Mouse (Mus musculus): Measurements from ENCODE around the gene Actl7b. TPM values are rescaled to one million over a fixed set of nuclear protein-coding genes. Genes with fewer than 3 reads are reported as not detected.

Gene Actl7b
- total RNA-seq (2014; fragmentation: Nextera tagmentation) (not detected in 2 replicates), total RNA-seq (2017) (2.5 TPM in 1 of 2 replicates, not detected in the other)

DNA sequence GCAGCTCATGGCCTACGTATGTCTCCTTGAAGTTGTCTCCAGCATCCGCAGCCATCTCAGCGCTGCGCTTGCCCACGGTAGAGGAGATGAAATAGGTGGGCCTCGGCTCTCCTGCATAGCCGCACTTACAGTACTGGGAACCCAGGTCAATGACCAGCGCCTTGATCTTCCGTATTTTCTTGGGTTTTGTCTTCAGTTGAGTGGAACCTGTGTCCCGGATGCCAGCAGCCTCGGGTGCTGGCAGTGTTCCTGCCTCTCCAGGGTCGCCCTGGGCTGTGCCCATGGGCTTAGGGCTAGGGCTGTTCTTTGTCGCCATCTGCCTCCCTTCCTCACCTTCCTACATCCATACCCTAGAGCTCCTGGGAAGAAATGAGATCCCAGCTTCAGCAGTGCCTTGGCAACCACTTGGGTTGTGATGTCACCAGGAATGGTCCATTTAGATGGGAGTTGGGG lies at the start of gene Actl7b:
TSS of gene Actl7b (minus strand) at position 403 of the 453 bp plus-strand sequence.
- ATAC-seq (replicated peaks; ENCODE audit: low FRiP score, low TSS enrichment, poor library complexity, severe bottlenecking), result no peak

DNA sequence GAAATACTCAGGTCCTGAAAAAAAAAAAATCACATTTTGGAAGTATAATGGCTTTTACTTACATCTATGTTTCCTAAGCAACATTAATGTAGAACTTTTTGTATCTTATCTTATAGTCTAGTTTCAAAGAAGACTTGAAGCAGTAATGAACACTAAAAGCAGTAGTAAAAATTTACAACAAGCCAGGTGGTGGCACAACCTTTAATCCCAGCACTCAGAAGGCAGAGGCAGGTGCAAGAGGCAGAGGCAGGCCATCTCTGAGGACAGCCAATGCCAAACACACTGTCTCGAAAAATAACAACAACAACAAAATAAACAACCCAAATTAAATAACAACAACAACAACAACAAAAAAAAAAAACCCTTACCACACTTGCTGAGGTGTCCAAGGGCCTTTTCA lies 29.8 kb upstream of the Actl7b start:
- ATAC-seq (replicated peaks; ENCODE audit: low FRiP score, low TSS enrichment, poor library complexity, severe bottlenecking), result no peak

DNA sequence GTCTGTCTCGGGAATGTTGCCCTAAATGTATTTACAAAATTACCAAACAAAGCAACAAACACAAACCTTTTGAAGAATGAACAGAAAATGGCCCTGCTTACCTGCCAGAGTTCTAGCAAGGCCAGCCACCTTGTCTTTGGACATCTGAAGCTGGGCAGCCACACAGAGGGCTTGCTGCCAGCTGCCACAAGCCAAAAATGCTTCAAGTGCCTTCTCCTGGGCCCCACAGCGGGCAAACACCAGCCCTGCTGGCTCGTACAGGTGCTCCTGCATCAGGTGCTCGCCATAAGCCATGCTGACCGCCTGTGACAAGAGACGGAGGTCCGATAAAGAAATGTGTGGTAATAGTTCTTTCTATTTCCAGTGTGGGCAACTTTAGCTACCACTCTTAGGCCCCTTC lies 27.7 kb upstream of the Actl7b start:
- no peak for ATAC-seq (replicated peaks; ENCODE audit: low FRiP score, low TSS enrichment, poor library complexity, severe bottlenecking)

DNA sequence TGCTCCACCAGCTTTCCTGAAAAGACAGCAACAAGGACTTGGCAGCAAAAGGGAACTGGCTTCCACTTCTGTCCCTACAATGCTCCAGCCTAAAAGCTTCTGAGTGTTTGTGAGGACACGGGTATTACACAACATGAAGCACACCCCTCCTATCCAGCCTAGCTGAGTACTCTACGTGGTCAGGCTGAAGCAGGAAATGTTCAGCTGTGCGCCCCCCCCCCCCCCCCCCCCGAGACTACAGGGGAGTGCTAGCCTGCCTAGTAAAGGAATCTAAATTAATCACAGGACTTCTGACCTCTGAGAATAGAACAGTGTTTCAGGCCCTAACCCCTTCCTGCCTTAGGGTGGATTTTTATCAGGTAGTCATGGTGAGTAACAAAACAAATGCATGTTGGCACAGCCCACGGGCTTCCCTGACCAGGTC lies 26.6 kb upstream of the Actl7b start:
- no peak for ATAC-seq (replicated peaks; ENCODE audit: low FRiP score, low TSS enrichment, poor library complexity, severe bottlenecking)

DNA sequence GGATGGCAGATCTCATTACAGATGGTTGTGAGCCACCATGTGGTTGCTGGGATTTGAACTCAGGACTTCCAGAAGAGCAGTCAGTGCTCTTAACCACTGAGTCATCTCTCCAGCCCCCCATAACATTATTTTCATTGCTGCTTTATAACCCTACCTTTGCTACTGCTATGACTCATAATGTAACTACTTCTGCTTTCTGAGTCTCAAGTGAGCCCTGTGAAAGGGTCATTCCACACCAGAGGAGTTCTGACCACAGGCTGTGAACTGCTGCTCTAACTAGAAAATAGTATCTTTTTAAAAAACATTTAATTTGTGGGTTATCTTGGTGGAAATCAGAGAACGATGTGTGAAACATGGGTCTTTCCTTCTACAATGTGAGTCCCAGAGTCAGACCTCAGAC lies 16.4 kb upstream of the Actl7b start:
- ATAC-seq (replicated peaks; ENCODE audit: low FRiP score, low TSS enrichment, poor library complexity, severe bottlenecking), result no peak

DNA sequence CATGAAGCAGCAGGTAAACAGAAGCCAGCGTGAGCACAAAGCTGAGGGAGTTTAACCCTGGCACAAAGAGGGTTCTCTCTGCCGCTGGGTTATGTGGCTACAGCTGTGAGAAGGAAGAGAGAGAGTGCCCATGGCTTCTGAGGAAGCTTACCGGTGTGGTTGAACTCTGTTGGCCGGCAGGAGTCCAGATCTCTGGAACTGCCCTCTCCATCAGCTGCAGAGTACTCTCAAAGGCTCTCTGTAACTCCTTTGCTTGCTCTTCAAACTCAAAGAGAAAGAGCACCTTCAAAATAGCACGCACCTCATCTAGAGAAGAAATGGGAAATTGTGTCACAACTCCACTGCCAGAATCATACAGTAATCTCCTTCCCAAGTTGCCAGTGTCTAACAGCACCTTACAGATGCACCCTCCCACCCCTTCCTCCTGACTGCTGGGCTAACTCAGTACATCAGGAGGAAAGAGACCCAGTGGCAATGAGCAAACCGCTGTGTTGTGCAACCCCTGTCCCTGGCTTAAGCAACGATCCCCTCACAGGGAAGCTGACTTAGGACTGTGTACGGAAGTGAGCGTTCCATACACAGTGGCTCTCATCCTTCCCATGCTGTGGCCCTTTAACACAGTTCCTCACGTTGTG lies 15.8 kb upstream of the Actl7b start:
- ATAC-seq (replicated peaks; ENCODE audit: low FRiP score, low TSS enrichment, poor library complexity, severe bottlenecking), result no peak

DNA sequence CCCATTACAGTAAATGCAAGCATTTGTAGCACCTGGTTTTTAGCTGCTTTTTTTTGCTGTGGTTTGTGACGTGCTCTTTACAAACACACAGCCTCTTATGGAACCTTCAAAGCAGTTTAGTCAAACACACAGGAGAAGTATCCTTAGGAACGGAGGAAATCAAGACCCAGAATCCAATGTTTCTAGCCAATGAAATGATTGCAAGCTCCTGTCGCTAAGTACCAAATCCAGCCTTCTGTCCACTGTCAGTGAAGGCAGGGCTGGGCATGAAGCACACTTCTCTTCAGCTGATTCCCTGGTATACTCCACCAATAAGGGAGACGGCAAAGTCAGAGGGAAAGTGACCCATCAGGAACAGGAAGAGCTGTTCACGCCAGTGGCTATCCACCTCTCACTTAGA lies 14.8 kb upstream of the Actl7b start:
- no peak for ATAC-seq (replicated peaks; ENCODE audit: low FRiP score, low TSS enrichment, poor library complexity, severe bottlenecking)

DNA sequence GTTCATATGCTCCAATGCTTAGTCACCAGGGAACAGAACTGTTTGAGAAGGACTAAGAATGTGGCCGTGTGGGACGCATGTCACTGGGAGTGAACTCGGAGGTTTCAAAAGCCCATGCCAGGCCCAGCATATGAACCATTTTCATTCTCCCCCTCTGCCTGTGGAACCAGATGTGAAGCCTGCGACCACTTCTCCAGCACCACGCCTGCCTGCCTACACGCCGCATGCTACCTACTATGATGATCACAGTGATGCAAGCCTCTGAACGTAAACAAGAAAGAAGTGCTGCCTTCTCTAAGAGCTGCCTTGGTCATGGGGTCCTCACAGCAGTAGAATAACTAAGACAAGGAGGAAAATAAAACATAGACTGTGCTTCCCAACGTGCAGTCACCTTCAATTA lies 6.2 kb upstream of the Actl7b start:
- ATAC-seq (replicated peaks; ENCODE audit: low FRiP score, low TSS enrichment, poor library complexity, severe bottlenecking), result no peak

DNA sequence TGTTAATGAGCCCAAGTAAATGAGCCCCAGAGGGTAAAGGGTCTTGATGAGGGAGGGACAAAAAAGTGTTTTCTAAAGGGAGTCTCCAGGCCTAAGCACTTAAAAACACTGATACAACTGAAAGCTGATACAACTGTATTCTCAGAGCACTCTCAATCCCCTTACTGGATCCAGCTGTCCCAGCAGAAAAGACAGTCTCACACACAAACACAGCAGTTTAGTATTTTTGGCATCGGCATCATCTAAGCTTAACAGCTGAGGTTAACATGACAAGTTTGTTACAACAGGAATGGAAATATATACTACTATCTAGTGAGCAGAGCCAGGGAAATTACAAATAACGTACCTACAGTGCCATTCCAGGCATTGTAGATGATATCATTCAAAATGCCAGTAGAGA lies 5.1 kb upstream of the Actl7b start:
- ATAC-seq (replicated peaks; ENCODE audit: low FRiP score, low TSS enrichment, poor library complexity, severe bottlenecking), result no peak

DNA sequence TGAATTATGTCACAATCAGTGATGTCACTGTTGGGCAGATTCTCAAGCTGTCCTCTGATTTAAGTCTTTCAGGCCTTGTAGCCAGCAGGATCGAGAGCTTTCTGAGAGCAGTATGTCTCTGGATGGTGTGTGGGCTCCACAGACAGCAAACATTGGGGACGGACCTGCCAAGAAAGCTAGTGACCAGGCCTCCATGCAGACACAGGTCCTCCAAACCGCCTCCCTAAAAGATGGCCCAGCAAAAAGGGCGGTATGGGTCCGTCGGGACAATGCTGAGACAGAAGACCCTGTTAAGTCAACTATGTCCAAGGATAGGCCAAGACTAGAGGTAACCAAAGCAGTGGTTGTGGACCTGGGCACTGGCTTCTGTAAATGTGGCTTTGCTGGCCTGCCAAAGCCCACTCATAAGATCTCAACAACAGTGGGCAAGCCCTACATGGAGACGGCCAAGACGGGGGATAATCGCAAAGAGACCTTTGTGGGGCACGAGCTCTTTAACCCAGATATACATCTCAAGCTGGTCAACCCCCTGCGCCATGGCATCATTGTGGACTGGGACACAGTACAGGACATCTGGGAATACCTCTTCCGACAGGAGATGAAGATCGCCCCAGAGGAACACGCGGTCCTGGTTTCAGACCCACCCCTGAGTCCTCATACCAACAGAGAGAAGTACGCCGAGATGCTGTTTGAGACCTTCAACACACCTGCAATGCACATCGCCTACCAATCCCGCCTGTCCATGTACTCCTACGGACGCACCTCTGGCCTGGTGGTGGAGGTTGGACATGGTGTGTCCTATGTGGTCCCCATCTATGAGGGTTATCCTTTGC lies 2.3 kb upstream of the Actl7b start, which contains the start of gene Actl7a:
TSS of gene Actl7a (plus strand) at position 51 of the 833 bp plus-strand sequence.
- no peak for ATAC-seq (replicated peaks; ENCODE audit: low FRiP score, low TSS enrichment, poor library complexity, severe bottlenecking)

DNA sequence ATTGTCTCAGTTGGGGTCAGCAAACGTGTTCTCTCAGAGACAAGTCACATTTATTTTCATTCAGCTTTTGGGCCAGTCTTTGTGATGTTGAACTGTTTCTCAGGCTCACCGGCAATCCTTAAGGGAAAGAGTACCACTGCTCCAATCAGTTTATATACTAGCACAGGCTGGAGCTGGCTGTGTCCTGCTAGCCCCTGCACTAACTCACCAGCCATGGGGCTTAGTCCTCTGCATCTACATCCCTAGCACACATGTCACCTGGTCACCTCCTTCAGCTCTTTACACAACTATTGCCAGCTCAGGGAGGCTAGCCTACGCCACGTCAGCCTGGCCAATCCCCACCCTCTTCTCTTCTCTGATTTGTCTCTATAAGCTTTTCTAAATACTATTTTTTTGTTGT lies 1.5 kb upstream of the Actl7b start:
- no peak for ATAC-seq (replicated peaks; ENCODE audit: low FRiP score, low TSS enrichment, poor library complexity, severe bottlenecking)

DNA sequence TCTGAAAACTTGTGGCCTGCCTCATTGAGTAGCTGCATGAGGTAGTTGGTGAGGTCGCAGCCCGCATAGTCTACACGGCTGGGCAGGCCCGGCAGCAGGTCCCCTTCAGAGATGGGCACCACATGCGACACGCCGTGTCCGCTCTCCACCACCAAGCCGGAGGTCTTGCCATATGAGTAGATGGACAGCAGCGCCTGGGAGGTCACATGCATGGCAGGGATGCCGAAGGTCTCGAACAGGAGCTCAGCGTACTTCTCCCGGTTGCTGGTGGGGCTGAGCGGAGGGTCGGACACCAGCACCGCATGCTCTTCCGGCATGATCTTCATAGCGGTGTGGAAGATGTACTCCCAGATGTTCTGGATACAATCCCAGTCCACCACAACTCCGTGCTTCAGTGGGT lies 632 bp downstream of the Actl7b start:
- no peak for ATAC-seq (replicated peaks; ENCODE audit: low FRiP score, low TSS enrichment, poor library complexity, severe bottlenecking)

DNA sequence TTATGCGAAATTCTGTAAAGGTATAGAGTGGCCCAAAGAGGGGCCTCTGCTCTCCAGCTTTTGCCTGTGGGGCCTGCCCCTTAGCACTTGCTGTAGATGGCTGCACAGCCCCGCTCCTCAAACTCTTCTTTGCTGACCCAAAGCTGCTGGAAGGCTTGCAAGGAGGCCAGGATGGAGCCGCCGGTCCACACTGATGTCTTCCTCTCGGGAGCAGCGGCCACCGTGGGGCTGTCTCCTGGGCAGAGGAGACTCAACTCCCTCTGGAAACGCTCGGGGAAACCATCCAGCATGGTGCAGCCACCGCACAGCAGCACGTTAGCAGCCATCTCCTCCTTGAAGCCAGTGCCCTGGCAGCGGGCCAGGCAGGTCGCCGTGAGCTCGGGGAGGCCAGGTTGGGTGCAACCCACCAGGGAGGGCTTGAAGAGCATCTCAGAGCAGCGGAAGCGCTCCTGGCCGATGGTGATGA lies 1.2 kb downstream of the Actl7b start, which contains the start of gene Gm26657:
TSS of gene Gm26657 (plus strand) at position 51 of the 466 bp plus-strand sequence.
- ATAC-seq (replicated peaks; ENCODE audit: low FRiP score, low TSS enrichment, poor library complexity, severe bottlenecking), result no peak

DNA sequence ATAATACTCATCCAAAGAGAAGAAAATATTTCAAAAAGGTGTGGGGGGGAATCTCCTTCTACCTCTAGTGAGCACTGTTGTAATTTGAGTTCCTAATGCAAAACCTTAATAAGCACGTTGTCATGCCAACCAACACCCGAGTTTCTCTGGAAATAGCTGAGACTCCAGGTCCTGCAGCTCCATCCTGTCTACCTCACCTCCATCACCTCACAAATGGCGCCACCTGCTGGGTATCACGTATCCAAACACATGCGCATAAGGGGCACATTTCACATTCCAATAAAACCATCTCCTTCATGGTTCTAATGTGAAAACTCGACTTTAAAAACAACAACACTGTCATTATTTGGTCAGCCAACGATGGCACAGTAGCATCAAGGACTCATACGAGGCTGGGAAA lies 15.4 kb downstream of the Actl7b start:
- ATAC-seq (replicated peaks; ENCODE audit: low FRiP score, low TSS enrichment, poor library complexity, severe bottlenecking), result no peak

DNA sequence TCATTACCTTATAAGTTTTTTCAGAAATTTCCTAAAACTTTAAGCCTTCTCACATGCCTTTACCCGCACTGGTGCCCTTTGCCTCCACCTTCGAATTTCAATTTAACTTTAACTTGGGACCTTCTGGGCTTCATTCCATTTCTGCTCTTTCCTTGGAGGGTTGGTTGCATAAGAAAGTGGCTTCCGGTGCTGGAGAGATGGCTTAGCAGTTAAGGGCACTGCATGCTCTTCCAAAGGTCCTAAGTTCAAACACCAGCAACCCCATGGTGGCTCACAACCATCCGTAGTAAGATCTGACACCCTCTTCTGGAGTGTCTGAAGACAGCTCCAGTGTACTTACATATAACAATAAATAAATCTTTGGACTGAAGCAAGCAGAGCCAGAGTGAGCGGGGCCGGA lies 18.0 kb downstream of the Actl7b start:
- ATAC-seq (replicated peaks; ENCODE audit: low FRiP score, low TSS enrichment, poor library complexity, severe bottlenecking), result no peak

DNA sequence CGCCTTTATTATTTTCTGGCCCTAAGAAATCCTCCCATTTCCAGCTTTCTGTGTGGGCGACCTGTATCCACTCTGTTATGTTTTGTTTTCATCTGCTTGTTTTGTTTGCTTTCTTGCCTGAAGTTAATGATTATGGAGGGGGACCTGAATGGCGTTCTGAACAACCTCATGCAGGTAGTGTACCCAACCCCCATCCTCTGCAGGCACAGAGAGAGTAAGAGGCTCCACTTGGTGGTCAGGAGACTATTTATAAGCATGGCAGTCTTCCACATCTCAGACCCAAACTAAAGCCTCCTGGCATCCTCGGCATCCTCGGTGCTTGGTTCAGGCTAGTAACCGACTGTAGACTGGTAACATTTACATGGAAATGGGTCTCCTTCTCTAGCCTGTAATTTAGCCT lies 18.9 kb downstream of the Actl7b start:
- ATAC-seq (replicated peaks; ENCODE audit: low FRiP score, low TSS enrichment, poor library complexity, severe bottlenecking), result no peak

DNA sequence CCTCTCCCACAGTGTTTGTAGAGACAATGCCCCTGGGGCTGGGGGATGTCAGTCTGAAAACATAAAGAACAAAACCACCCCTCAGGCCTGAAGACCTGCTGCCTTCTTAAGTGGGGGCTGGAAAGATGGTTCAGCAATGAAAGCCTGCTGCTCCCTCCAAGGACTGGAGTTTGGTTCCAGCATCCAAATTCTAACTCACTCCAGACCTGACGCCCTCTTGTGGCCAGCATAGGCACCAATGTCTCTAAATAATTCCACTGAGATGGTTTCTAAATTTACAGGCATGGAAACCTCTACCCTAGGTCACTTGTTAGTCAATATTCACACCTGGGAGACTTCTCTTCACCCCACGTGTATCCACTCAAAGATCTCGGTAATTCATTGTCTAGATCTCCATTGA lies 19.8 kb downstream of the Actl7b start:
- ATAC-seq (replicated peaks; ENCODE audit: low FRiP score, low TSS enrichment, poor library complexity, severe bottlenecking), result peak; percentile 47; the same call in 1 of the 2 replicates

DNA sequence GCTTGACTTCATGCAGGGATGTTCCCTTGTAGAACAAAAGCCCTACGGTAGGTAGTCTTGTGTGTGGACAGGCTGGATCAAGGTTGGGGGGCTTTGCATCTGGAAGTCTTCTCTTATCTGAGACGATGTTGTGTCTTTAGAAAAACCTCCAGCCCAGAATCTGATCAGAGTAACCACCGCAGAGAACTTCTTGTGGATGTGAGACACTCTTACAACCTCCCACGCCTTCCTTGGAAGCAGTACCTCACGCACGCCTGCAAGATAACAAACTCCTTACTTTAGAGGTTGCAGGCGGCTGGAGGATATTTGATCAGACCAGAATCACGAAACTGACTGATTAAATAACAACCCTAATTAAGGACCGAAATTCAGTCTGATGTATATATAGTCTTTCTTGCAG lies 20.8 kb downstream of the Actl7b start:
- ATAC-seq (replicated peaks; ENCODE audit: low FRiP score, low TSS enrichment, poor library complexity, severe bottlenecking), result no peak

DNA sequence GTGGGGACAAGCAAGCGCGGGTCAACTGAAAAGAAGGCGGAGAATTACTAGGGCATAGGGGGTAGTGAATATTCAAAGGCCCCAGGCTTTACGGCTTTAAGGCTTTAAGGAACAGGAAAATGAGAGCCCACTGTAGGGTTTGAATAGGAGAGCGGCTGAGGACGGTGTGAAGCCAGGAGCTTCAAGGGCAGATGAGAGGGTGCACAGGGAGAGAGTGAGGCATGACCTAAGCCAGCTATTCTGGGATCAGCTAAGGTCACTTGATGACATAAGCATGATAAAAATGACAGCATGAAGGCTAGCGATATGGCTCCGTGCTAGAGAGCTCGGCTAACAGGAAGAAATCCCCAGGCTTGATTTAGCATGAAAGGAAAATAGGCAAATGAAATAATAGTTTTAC lies 21.8 kb downstream of the Actl7b start:
- ATAC-seq (replicated peaks; ENCODE audit: low FRiP score, low TSS enrichment, poor library complexity, severe bottlenecking), result no peak

DNA sequence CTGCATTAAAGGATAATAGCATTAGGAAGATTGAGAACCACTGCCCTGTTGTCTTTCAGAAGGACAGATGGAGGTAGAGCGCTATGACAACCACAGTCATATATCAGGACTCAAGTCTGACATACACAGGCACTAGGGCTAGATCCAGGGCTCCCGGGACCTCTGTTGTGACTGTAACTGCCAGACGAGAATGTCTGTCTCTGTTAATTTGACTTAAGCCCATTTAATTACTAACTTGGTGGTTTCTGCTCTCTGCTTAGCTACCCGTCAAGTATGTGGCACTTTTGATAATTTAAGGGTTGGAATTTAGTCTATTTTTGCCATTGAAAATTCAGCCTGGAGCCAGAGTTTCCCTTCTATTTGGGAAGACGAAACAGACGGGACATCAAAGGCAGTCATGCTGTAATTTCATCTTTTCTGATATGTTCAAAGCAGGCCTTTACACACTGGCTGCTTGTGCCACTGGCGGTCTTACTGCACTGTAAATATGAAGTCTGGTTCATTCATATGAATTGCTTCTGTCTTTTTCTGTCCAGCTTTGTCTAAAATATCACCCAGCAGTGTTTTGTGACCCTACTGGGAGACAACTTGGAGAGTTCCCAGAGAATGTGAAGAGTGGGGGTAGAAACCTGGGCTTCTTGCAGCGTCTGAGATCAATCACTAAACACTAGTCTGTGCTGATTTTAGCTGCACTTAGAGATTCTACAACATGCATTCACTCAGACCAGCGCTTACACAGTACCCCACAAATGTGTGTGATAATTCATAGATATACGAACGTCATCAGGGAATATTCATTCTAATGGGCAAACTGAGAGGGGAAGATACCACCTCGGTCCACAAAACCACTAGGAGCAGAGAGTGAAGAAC lies 22.4 kb downstream of the Actl7b start:
- ATAC-seq (replicated peaks; ENCODE audit: low FRiP score, low TSS enrichment, poor library complexity, severe bottlenecking), result no peak
